Mouse (Mus musculus) embryo, embryonic 11 days (tissue): ENCODE measurements around the gene Hilpda.

Source experiments
- DNase-seq: peaks from one replicate; pipeline ENCODE4 v3.0.0-alpha.2; 2015

Hilpda gene

GRCm38 (mm10) chr6:29272312-29273072 is at the start of gene Hilpda:
Gene Hilpda, plus strand, starts transcription at chr6:29272488.
- DNase-seq = peak; percentile 98

GRCm38 (mm10) chr6:29229265-29229913 is 42.9 kb upstream of the Hilpda start:
- DNase-seq = no peak

GRCm38 (mm10) chr6:29230386-29230785 is 41.9 kb upstream of the Hilpda start:
- DNase-seq = no peak

- no peak for DNase-seq
These were observed 40.5 kb upstream of the Hilpda start for GRCm38 (mm10) chr6:29231799-29232198.

GRCm38 (mm10) chr6:29232321-29232720 is 40.0 kb upstream of the Hilpda start:
- DNase-seq = no peak

GRCm38 (mm10) chr6:29233710-29234109 is 38.6 kb upstream of the Hilpda start:
- no peak for DNase-seq

GRCm38 (mm10) chr6:29234272-29234671 is 38.0 kb upstream of the Hilpda start:
- peak; percentile 42 for DNase-seq

- DNase-seq = peak; percentile 68
These were observed 31.5 kb upstream of the Hilpda start for GRCm38 (mm10) chr6:29240806-29241205.

- DNase-seq = no peak
These were observed 30.6 kb upstream of the Hilpda start for GRCm38 (mm10) chr6:29241697-29242096.

- DNase-seq = no peak
These were observed 30.0 kb upstream of the Hilpda start for GRCm38 (mm10) chr6:29242265-29242664.

- DNase-seq = no peak
These were observed 26.8 kb upstream of the Hilpda start for GRCm38 (mm10) chr6:29245272-29246120.

GRCm38 (mm10) chr6:29246183-29246582 is 26.1 kb upstream of the Hilpda start:
- DNase-seq = no peak

GRCm38 (mm10) chr6:29246585-29246984 is 25.7 kb upstream of the Hilpda start:
- DNase-seq = no peak

- DNase-seq = no peak
These were observed 25.2 kb upstream of the Hilpda start for GRCm38 (mm10) chr6:29247072-29247471.

GRCm38 (mm10) chr6:29259418-29259817 is 12.9 kb upstream of the Hilpda start:
- no peak for DNase-seq

GRCm38 (mm10) chr6:29261831-29262230 is 10.5 kb upstream of the Hilpda start:
- DNase-seq = no peak

- no peak for DNase-seq
These were observed 8.4 kb upstream of the Hilpda start for GRCm38 (mm10) chr6:29263650-29264455.

- no peak for DNase-seq
These were observed 7.9 kb upstream of the Hilpda start for GRCm38 (mm10) chr6:29264456-29264781.

GRCm38 (mm10) chr6:29266936-29267335 is 5.4 kb upstream of the Hilpda start:
- no peak for DNase-seq

- DNase-seq = no peak
These were observed 3.2 kb upstream of the Hilpda start for GRCm38 (mm10) chr6:29269006-29269668.

- peak; percentile 20 for DNase-seq
These were observed 1.3 kb upstream of the Hilpda start for GRCm38 (mm10) chr6:29270961-29271360.

GRCm38 (mm10) chr6:29276746-29277145 is 4.5 kb downstream of the Hilpda start:
- DNase-seq = no peak
